Mouse (Mus musculus): ENCODE results near the gene Acss1.
A peak's percentile ranks its signal among the peaks of the same experiment; 100 is the strongest.

Gene Acss1

GRCm38 (mm10) chr2:150667820-150668766 lies at the start of gene Acss1:
TSS of gene Acss1 (minus strand) at chr2:150668500.
- DNase-seq: peak; percentile 74

DNA sequence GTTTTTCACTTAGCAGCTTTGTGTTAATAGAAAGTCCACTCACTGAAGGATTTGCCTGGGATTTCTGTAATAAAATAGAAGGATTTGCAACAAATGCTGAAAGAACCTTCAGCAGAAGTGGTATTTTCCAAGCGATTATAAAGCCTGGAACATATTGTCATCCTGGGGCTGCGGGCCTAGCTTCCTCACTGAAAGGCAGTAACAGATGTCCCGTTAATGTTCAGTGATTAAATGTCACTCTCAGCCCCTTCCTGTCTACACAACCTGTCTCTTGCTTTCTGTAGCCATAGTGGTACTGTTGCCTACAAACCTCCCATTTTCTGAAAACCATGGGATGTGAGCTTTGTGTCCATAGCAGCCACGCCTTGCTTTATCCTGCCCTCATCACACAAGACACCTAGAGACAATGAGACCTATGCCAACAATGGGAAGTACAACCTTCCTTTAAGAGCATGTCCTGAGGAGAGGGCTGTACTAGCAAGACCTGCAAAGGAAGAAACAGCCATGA lies 43.9 kb upstream of the Acss1 start:
- no peak for DNase-seq

- DNase-seq: no peak
Measured at GRCm38 (mm10) chr2:150691481-150692170, 23.3 kb upstream of the Acss1 start.

GRCm38 (mm10) chr2:150690216-150690615 lies 21.9 kb upstream of the Acss1 start:
- no peak for DNase-seq

DNA sequence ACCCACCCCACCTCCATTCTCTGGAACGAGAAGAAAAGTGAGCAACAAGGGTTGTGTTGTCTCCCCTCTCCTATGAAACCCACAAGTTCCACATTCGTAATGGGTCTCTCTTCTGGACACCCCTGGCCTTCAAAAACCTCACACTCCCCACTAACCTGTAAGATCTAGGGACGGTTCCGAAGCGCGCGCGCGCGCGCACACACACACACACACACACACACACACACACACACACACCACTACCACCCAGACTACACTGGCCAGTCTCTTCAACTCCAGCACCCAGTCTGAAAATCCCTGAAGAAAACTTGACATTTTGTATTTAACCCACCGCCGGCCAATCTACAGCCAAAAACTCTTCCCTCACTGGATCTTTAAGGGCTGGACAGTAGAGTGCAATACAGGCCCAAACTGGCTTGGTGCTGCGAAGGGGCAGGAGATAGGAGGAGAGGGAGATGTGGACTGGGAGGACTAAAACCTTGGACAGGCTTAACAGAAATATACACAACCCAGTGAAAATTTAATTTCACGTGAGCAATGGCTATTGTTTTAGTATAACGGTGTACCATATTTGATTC lies 21.0 kb upstream of the Acss1 start, which contains the start of gene Vsx1:
Gene Vsx1 (minus strand): TSS at position 138 of the 578 bp plus-strand sequence.
- DNase-seq: no peak

DNA sequence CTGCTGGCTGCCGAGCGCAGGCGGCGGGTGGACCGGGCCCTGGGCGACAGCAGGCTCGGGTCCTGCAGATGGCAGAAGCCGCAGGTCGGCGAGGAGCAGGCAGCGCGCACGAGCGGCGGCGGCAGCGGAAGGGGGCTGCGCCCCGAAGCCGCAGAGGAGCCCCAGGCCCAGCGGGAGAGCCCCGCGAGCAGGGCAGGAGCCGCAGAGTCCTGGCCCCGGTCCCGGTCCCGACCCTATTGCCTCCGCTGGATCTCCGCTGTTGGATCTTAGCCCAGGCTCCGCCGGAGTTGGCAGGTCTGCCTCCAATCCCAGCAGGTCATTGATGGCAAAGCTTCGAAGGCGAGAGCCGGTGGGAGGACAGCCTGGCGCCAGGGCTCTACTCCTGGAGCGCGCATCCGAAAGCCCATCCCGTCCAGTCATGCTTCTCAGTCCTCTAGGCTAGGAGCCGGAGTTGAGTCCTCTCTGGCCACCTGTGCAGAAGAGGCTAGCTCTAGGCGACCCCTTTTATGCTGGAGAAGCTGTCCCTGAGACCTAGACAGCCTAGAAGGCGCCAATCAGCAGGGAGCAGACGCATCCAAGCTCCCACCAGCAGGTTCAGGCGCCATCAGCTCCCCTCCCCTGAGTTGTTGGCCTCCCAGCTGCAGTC lies 20.4 kb upstream of the Acss1 start:
- DNase-seq: peak; percentile 40

DNA sequence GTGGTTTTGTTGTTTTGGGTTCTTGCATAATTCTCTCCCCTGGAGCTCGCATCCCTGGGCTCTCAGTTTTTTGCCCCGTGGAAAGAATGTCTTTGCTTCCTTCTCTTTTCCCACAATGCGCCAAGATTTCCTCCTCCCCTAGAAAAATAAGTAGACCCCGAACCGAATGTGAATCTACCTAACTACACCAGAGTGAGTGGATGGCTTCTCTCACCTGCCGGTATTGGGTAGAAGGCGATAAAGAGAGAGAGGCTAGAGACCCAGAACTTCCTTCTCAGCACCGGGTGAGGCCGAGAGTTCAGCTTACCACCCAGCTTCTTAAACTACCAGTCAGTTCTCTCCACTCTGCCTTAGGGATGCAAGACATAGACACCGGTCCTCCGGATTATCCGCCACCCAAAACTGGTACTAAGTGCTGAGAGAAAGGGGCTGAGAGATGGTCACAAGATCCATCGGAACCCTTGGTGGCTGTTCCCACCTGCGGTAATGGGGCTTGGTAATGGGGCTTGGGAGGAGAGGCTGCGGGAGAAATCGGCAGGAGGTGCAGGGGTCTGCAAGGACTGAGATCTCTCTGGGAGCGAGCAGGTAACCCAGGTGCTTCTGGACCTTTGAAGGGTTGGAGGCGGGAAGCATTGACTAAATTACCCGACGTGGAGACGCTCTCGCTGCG lies 19.7 kb upstream of the Acss1 start:
- DNase-seq: no peak

- no peak for DNase-seq
Measured at GRCm38 (mm10) chr2:150685389-150685788, 17.1 kb upstream of the Acss1 start.

DNA sequence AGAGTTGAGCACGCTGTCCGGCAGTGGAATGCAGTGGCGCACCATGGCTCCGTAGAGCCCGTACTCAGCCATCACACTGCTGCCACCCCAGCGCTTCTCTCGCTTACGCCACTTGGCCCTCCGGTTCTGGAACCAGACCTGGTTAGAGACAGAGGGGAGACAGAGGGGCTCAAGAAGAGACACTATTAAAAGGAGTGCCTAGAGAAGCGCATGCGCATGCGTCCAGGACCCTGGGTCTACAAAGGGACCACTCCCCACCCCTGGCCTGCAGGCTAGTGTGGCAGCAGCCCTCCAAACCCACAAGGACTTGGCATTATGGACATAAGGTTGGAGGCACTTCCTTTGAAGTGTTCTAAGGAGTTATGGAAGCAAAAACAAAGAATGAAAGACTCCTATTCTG lies 16.2 kb upstream of the Acss1 start:
- DNase-seq: no peak

GRCm38 (mm10) chr2:150681581-150681980 lies 13.3 kb upstream of the Acss1 start:
- DNase-seq: no peak

DNA sequence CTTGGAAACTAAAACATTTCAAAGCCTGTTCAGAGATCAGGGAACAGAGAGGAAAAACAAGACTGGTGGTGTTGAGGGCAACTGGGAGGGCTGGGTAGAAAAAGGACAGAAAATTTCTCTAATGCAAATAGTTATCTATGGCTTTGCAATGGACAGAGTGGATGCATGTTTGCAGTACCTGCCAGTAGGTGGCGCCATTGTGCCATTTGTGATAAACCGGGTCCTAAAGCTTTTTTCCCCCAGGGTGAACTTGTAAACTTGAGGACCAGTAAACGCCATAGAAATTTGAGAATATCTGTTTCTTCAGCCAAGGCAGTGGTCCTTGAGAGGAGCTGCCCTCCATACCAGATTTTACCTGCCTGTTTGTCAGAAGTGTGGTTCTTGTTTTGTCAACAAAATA lies 10.1 kb upstream of the Acss1 start:
- peak; percentile 60 for DNase-seq

GRCm38 (mm10) chr2:150675525-150675924 lies 7.2 kb upstream of the Acss1 start:
- DNase-seq: no peak

GRCm38 (mm10) chr2:150674900-150675299 lies 6.6 kb upstream of the Acss1 start:
- DNase-seq: peak; percentile 58

DNA sequence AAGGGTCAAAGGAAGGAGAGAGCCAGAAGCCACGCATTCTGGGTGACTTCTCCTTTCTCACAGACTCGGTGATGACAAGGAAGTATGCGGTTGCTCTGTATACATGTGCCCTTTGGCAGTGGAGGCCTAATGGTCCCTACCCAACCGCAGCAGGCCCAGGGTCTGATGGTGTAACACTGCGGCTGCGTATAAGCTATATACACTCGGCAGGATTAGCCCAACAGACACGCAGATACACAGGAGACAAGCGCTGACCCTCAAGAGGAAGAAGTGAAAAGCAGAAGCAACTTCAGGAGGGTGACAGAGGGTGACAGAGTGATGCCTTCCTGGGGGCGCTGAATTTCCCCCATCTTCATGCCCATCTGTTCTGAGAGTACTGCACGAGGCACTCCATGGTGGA lies 5.6 kb upstream of the Acss1 start:
- no peak for DNase-seq

DNA sequence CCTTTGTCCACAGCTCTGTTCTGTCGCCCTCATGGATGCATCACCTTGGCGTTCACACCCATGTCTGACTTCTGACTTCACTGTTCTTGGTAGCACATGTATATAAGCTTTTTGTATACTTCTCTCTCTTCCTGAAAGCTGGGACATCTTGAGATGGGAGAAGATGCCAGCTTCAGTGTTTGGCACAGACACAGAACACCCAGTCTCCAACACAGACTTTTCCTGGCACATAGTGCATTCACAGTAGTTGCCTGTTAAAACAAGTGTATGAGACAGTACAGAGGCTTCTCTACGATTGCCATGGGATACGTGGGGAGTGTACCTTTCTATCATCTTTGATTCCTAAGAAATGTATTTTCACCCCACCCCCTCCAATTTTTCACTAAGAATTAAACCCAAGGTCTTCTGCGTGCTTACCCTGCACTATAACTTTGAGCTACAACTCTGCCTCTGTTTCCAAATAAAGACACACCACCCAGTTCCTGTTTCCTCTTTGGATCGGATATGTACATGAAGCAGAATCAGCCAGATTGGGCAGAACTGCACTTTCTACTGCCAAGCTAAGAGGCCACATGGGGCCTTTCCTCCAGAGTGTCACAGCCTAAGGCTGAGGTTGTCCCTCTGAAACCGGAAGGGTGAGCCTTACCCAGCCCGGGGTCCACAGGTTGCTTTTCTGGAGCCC lies 3.5 kb upstream of the Acss1 start:
- peak; percentile 38 for DNase-seq

DNA sequence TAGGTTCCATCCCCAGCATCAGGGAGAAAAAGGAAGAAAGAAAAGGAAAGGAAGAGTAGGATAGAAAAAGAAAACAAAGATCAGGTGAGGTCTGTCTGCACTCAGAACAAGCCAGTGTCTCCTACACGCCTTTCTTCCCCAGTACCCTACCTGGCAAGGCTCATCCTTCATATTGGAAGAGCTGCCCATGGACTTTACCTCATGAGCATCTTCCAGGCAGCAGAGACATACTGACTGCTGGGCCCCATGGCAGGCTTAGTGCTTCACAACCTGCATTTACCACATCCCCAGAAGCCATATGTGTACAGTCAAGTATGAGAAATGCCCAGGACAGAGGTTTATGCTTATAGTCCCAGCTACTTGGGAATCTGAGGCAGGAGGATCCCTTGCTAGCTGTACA lies 2.6 kb upstream of the Acss1 start:
- DNase-seq: no peak

DNA sequence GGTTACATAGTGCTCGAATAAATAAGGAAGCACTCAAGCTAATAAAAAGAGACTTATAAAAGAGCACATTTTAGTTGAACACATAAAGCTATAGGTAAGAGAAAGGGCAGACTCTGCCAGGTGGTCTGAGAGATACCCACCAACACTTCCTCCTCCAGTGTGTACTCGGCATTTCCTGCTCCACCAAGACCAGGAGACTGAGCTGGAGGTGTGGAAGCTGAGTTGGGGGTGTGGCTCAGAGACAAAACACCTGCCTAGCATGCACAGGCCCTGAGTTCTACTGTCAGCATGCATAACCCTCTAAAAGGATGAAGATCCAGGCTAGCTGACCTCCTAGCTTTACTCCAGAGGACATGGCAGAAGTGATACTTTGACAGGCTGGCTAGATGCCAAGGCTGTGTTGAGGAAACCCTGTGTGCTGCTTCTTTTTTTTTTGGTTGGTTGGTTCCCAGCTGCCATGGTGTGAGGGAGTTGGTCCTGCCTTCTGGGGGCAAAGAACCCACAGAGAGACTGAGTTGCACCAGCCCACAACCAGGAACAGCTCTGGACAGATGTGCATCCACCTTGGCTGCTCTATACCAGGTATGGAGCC lies 1.2 kb upstream of the Acss1 start:
- DNase-seq: no peak

DNA sequence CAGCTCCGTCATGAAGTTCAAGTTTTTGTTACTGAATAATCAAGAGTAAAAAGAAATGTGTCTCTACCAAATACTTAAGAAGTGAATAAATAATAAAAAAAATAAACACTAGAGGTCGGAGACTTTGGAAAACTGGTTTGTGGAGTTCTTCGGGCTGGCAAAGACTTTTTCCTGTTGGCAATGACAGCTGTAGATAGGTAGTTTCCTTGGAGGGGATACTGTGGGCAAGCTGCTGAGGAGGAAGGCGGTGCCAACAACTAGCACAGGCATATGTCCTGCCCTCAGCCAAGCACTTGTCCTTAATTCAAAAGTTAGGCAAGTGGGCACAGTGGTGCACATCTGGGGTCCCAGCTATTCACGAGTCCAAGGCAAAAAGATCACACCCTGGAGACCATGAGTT lies 656 bp upstream of the Acss1 start:
- no peak for DNase-seq

DNA sequence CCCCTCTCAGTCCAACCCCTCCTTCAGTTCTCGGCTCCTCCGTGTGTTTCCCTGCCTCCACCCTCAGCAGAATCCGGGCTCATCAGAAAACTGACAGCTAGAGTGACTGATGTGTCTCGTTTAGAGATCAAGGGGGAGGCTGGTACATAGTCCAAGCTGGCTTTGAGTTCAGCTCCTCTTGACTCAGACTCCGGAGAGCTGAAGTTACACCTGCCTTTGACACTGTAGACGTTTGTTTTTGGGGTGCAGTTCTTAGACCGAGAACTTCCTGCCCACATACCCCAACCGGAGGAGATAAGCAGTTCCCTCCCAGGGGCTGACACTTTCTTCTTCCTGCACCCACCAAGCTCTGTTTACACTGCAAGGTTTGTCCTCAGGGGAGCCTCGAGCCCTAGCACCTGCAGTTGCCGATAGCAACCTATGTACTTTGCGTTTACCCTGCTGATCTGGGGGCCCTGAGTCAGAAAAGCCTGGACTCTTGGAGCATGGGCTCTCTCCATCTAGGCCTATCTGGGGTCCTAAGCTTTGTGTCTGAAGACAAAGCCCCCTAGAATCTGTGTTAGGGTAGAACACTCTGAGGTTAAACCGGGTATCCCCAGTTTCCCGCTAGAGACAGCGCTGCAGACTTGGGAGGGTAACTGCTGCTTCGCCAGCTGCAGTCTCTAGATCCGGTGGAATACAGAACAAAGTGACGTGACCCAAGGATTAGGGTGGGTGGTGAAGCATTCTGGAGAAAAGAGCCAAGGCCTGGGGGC lies 1.1 kb downstream of the Acss1 start:
- no peak for DNase-seq

DNA sequence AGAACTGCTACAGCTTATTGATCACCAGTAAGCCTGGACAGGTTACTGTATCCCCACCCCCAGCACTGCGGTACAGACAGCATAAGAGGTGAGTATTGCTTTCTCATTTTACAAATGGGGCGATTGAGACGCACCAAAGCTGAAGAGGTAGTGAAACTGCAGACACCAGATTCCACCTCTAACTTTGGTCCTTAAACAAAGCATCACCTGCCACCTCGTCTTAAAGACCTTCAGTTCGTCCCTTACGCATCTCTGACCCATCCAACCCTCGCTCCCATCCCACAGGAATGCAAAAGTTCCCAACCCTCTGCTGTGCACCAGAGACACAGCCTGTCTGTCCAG lies 1.6 kb downstream of the Acss1 start:
- no peak for DNase-seq

Measured in right cerebral cortex, adult 18-20 months (tissue).